Mouse (Mus musculus): ENCODE results near the gene Tpm4. TPM values are rescaled to one million over a fixed set of nuclear protein-coding genes. Genes with fewer than 3 reads are reported as not detected.

Tpm4 gene
- total RNA-seq, 2 experiments from 2014 or later, result 26.2 to 27.5 TPM

DNA sequence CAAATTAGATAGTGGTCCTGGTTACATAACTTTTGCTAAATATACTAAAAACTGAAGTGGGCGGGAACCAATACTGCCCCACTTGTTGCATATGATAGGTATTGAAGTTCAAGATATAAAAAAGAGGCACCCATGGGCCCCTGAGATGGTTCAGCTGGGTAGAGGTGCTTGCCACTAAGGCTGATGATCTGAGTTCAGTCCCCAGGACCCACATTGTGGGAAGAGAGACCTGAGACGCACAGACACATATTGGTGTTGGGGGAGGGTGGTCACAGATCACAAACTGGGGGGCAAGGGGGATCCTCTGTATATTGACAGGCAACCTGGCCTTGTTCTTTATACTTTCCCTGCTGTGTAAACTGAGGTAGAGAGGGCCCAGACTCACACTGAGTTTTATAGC, 2.7 kb downstream of the Tpm4 start:
- no peak for DNase-seq (ENCODE audit: extremely low spot score in 1 of 2, low spot score in 1 of 2)

DNA sequence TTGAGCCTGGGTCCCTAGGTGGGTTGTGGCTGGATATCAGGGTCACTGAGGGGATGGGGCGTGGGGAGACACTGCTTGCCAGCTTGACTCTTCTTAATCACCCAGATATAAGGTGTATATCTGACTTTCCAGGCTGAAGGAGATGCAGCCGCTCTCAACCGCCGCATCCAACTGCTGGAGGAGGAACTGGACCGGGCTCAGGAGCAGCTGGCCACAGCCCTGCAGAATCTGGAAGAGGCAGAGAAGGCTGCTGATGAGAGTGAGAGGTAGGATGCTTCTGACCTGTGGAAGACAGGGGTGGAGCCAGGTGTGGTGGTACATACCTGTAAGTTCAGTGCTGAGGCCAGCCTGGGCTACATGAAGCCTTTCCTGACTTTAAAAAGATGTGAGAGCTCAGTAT, 3.7 kb downstream of the Tpm4 start:
- no peak for DNase-seq (ENCODE audit: extremely low spot score in 1 of 2, low spot score in 1 of 2)

DNA sequence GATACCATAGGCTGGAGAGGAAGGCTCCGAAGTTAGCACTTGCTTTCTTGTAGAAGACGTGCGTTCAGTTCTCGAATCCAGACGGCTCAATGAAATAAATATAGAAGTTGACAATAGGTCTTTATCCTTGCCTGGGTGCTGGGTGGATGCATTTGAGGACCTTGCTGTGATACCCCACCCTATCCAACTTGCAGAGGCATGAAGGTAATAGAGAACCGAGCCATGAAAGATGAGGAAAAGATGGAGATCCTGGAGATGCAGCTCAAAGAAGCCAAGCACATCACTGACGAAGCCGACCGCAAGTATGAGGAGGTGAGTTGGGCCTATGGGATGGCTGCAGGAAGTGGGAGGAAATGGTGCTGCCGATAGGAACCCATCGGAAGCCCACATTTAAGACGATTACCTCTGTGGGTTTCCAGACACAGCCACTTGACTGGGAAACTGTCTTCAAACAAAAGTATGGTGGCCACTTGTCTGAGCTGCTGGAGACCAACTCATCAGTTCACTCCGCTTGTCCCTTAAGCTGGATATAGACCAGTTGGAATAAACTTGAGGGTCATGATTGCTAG, 8.6 kb downstream of the Tpm4 start:
- no peak for DNase-seq (ENCODE audit: extremely low spot score in 1 of 2, low spot score in 1 of 2)

DNA sequence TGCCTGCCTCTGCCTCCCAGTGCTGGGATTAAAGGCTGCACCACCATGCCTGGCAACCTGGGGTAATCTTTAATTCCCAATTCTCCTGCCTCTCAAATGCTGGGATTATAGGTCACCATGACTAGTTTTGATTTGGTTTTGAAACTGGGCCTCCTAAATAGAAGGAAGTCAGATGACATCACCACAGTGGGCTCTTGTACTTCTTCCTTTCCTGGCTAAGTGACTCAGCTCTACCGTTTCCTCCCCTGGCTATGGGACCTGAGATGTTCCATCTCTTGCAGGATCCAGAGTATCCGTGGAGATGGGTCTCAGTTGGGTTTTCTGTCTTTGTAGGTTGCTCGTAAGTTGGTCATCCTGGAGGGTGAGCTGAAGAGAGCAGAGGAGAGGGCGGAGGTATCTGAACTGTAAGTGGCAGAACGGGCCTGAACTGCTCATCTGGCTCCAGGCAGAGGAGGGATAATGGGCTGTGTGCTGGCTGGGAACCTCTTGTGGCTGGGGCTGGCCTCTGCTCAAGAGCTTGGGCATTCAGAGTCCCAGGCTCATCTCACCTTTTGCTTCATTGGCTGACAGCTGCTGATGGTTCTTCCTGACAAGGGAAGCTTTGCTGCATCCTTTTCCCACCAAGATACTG, 9.7 kb downstream of the Tpm4 start:
- DNase-seq (ENCODE audit: extremely low spot score in 1 of 2, low spot score in 1 of 2), result no peak

DNA sequence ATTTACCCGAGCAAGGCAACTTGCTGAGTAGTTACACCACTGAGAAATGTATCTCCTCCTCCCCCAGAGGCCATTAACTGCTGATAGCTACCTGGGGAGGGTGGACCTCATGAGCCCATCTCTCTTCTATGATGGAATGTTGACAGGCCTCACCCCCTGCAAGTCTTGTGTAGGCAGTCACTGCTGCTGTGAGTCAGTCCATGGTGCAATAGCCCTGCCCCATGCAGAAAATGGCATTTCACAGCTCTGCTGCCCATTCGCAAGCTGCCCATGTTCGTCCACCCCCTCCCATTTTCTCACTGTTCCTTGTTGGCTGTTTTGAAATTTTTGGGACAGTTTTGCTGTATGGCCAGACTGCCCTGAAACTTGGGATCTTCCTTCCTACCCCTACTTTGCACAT, 10.7 kb downstream of the Tpm4 start:
- DNase-seq (ENCODE audit: extremely low spot score in 1 of 2, low spot score in 1 of 2), result no peak

DNA sequence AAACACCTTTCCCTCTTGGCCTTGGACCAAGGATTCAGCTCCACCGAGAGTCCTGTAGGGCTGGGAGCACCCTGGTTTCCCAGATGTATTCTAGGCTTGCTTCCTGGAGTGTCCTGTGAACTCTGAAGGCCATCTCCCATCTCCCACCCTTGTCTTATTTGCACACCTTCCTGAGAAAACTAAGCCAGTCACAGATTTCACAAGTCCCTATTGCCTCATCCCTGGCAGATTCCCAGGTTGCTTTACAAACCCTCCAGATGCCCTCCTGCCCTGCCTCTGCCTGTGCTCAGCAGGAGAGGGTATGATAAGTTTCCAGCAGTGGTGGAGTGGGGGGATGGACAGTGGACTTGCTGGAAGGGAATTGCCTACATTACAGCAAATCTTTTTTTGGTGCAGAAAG, 11.3 kb downstream of the Tpm4 start:
- DNase-seq (ENCODE audit: extremely low spot score in 1 of 2, low spot score in 1 of 2), result no peak

DNA sequence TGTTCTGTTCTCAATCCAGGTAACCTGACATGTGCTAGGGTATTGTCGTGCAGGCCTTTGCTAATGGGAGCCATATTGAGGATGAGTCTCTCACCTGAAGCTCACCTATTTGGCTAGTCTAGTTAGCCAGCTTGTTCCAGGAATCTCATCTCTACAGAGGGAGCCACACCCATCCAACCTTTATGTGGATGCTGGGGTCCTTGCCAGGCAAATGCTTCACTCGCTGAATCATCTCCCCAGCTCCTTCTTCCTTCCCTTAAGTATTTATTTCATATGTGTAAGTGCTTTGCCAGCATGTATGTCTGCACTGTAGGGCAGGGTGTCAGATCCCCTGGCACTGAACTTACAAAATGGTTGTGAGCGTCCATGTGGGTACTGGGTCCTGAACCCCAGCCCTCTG, 11.8 kb downstream of the Tpm4 start:
- DNase-seq (ENCODE audit: extremely low spot score in 1 of 2, low spot score in 1 of 2), result no peak

DNA sequence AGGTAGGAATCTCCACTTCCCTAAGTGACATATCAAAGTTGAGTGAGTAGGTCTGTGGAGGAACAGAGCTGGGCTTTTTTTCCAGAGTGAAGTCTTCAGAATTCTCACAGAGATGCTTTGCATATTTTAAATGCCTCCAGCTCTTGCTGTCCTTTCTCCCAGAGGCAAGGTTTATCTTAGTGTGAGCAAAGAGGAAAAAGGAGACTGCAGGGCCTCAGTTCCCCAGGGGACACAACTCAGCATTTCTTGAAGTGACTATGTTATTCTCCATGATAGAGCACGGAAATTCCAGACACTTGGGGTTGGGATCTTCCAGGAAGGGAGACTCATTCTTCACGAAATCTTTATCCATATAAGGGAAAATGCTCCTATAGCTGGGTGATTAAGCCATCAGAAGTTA, 12.5 kb downstream of the Tpm4 start:
- no peak for DNase-seq (ENCODE audit: extremely low spot score in 1 of 2, low spot score in 1 of 2)

DNA sequence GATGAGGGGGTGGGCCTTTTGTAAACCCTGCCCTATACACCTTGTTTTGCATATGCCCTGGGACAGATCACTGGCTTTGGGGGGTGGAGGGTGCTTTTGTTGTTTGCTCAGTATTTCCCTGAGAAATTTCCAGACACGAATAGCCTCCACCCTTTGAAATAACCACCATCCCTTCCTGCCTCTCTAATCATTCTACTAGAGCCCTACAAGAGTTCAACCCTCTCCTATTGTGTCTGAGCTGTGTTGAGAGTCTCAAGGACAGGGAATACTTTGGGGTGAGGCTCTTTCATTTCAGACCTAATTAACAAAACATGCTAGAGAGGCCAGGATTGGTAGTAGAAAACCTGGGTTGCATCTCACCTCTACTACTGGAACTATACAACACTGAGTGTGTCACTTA, 14.3 kb downstream of the Tpm4 start:
- no peak for DNase-seq (ENCODE audit: extremely low spot score in 1 of 2, low spot score in 1 of 2)

DNA sequence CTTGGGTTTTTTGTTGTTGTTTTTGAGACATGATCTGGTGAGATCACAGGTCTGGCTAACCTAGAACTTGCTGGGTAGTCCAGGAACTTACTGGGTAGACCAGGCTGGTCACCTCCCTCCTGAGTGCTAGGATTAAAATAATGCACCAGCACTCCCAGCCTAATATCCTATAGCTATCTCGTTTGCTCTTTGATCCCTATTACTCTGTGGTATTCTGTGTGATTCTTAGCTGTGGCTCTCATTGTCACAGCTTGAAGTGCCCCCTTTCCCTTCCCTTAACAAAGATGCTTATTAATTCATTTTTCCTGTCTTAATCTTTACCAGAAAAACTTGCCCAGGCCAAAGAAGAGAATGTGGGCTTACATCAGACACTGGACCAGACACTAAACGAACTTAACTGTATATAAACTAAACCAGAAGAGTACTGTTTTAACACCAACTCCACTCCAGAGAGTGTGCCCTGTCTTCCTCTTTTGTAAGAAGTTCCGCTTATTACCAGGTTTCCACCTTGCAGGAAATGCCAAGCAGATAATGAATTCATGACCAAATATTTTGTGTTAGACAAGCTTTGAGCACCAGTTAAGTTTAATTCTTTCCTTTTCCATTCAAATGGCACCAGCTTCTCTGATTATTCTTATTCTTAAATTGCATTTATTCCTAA, 16.8 kb downstream of the Tpm4 start:
- DNase-seq (ENCODE audit: extremely low spot score in 1 of 2, low spot score in 1 of 2), result no peak

DNA sequence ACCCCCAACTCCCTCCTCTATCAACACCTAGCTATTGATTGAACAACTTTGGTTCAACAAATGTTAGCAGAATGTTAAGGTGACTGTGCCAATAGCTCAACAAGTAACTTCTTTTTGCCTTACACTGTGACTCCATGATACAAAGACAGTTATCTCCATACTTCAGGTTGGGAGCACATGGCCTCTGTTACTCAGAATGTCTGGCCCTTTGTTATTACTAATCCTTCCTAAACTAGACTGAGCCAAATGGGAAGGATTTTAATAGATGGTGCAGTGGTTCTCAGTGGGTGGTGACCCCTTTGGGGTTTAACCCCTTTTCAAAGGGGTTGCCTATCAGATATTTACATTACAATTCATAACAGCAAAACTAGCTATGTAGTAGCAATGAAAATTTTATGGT, 18.6 kb downstream of the Tpm4 start:
- no peak for DNase-seq (ENCODE audit: extremely low spot score in 1 of 2, low spot score in 1 of 2)

DNA sequence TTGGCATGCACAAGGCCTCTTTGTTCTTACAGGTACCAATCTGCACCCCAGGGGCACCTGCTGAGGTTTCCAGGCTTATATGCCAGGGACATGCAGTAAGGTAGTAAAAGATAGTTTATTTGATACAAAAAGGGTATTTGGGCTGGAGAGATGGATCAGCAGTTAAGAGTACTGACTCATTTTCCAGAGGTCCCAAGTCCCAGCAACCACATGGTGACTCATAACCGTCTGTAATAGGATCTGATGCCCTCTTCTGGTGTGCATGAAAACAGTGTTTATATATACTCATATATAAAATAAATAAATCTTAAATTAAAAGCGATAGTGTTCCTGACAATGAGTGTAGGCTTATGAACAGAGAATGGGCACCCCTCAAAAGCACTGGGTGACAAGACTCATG, 23.3 kb downstream of the Tpm4 start:
- DNase-seq (ENCODE audit: extremely low spot score in 1 of 2, low spot score in 1 of 2), result no peak

DNA sequence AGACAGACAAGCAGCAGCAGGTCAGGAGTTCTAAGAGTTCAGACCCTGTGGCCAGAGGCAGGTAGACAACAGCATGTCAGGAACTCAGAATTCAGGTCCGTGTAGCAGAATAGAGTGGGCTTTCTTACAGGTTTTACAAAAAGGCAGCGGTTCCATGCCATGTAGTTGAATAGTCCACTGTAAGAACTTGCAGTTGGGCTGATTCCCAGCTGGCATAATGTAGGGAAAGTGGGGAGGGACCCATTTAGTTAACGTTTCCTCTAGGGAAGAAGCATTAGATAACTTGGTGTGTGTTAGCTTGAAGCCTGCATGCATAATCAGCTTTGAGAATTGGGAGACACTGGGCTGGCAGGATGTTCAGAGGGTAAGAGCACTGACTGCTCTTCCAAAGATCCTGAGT, 24.0 kb downstream of the Tpm4 start:
- no peak for DNase-seq (ENCODE audit: extremely low spot score in 1 of 2, low spot score in 1 of 2)

DNA sequence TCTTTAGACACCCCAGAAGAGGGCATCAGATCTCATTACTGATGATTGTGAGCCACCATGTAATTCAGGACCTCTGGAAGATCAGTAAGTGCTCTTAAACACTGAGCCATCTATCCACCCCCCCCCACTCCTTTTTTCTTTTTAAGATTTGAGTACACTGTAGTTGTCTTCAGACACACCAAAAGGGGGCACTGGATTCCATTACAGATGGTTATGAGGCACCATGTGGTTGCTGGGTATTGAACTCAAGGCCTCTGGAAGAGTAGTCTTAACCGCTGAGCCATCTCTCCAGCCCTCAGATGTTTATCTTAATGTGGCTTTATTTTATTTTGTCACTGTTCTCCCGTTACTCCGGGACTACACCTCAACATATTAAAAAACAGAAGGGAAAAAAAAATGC, 25.2 kb downstream of the Tpm4 start:
- DNase-seq (ENCODE audit: extremely low spot score in 1 of 2, low spot score in 1 of 2), result no peak

DNA sequence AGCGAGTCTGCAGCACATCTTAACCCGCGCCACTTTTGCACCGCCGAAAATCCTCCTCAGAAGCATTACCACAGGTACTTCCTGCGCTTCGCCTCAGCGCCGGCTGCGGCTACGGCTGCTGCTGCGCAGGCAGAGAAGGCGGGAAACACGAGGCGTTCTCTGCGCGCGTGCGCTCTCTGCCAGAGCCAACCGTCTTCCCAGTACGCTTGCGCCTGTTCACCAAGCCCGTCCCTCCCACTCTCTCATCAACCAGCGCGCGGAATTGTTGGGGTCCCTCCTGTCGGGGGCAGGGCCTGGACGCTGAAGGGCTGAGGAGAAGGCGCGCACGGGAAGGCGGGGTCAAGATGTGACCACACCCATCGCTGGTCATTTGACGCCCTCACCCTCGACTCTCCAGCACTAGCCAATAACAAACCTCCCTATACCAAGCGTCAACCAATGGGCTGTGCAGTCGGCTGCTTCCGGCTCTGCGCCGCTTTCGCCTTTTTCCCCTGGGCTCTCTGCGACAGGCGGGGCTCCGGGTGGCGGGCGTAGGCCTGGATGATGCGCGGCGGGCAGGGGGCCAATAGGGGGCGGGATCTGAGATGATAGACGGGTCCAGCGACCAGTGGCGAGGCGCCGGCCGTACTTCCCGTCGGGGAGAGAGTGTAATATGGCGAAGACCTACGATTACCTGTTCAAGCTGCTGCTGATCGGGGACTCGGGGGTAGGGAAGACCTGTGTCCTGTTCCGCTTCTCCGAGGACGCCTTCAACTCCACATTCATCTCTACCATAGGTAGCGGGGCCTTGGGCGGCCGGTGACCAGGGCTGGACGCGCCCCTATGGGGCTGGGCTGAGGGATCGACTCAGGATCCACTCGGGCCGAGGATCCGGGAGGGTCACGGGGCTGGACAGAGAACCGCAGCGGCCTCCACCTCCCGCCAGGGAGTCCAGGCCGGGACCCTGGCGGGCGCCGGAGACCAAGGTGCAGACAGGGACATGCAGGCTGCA, 26.2 kb downstream of the Tpm4 start, which contains the start of gene Rab8a:
TSS of gene Rab8a (plus strand) at position 494 of the 991 bp plus-strand sequence.
- DNase-seq (ENCODE audit: extremely low spot score in 1 of 2, low spot score in 1 of 2), result peak; percentile 100

DNA sequence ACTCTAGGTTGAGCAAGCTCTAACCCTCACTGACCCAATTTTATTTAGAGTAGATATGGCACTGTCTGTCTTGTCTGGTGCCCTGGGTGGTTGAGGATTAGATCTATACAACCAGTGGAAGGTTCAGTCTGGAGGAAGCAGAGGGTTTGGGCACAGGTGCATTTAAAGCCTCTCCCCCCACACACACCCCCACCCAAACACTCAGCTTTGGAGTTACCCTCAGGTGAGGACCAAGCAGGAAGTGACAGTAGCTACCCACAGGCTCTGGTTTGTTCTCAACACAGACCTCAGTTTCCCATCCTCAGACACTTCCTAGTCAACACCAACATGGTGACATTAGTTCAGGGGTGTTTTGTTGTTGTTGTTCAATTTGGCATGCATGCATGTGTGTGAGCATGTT, 28.0 kb downstream of the Tpm4 start:
- DNase-seq (ENCODE audit: extremely low spot score in 1 of 2, low spot score in 1 of 2), result no peak

DNA sequence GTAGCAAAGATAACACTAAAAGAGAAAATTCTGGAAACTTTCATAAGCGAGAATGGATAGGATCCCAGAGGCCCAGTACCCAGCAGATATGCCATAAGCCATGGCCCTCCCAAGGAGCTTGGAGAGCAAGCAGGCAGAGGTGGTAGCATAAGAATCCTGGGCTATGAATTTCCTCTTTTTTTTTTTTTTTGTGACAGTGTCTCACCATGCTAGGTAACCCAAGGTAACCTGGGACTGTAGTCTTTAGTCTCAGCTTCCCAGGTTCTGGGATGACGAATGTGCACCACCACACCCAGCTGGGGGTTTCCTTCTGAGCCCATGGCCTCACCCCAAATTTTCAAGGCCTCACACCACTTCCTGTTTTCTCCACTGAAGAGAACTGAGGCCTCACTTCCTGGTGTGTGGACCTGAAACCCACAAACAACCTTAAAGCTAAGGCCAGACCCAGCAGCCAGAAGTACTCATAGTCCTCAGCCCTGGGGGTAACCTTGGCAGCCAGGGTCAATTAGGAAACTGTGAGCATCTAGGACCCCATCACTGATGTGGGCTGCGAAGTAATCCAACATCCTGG, 34.4 kb downstream of the Tpm4 start:
- DNase-seq (ENCODE audit: extremely low spot score in 1 of 2, low spot score in 1 of 2), result no peak

DNA sequence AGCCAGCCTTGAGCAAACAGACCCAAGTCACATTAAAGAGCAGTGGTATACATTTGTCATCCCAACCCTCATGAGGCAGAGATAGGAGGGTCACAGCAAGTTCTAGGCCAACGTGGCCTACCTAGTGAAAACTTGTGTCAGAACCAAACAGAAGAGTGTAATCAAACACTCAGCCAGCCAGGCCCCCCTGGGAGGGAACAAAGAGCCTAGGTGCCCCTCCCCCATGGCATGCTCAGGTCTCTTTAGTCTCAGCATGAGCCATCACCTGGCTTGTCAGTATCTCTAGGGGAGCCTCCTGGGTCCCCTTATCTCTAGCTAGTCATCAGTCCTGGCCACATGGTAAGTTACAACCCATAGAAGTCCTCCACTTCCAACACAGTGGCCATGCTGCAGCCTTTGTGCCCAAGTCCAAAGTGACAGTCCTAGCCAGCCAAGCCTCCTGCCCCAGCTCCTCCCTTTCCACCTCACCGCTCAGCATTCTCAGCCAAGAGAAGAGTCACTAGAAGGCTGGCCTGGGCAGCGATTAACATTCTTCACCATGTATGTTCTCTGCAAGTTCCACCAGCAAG, 35.0 kb downstream of the Tpm4 start:
- DNase-seq (ENCODE audit: extremely low spot score in 1 of 2, low spot score in 1 of 2), result no peak

DNA sequence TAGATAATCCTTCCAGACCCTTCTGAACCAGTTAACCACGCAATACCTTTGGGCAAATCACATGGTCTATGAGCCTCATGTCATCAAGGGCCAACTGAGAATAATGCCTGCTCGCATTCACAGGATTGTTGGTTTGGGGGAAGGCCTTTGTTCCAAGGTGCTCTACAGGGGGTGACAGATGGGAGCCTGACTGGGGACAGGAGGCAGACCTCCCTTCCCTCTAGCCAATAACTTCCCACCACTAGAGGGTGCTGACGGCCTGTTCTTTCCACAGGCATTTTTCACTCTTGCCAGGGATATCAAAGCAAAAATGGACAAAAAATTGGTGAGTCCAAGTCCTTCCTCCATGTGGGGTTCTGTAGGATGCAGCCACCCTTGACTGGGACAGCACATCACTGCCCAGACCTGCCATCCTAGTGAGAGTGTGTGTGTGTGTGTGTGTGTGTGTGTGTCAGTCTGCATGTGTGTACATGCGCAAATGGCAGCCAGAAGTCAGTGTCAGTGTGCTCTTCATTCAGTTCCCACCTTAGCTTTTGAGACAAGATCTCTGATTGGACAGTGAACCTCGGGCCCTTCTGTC, 42.7 kb downstream of the Tpm4 start:
- peak; percentile 58 to 84 for DNase-seq (ENCODE audit: extremely low spot score in 1 of 2, low spot score in 1 of 2)
